Mouse (Mus musculus) olfactory bulb, adult 2 months (tissue): Measurements from ENCODE around the gene Zbtb42.

Experiments used
- CTCF ChIP-seq: fragments of 200-500 bp; IDR thresholded peaks from 2 replicates; pipeline ENCODE4 v1.5.1; 2012; ENCODE audit warnings: low read depth, mild to moderate bottlenecking, low read length, moderate library complexity; ENCODE audit not compliant: insufficient read depth
- POLR2A ChIP-seq: fragments of 200-500 bp; IDR thresholded peaks from 2 replicates; pipeline ENCODE4 v1.6.1; 2012; ENCODE audit warnings: mild to moderate bottlenecking, low read depth, low read length, moderate library complexity; ENCODE audit not compliant: insufficient read depth

DNA sequence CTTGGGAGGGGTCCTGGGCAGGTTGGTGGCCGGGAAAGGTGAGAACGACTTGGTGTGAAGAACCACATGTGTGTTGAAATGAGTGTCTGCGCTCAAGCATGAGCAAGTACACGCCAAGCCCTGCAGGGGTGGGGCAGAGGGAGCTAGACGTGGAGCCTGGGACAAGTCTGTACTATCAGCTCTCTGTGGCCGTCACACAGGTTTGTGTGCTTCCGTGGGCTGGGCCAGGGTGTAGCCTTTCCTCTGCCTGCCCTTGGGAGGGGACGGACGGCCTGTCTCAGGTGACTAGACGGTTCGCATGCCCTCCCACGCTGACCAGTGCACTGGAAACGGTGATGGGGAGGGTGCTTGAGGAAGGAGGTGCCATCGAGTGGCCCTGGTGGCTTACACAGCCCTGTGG lies 52.2 kb downstream of the Zbtb42 start:
- TF ChIP-seq POLR2A (no peak), CTCF (no peak)
